Mouse (Mus musculus): ENCODE measurements around the gene Olfr701.

DNA sequence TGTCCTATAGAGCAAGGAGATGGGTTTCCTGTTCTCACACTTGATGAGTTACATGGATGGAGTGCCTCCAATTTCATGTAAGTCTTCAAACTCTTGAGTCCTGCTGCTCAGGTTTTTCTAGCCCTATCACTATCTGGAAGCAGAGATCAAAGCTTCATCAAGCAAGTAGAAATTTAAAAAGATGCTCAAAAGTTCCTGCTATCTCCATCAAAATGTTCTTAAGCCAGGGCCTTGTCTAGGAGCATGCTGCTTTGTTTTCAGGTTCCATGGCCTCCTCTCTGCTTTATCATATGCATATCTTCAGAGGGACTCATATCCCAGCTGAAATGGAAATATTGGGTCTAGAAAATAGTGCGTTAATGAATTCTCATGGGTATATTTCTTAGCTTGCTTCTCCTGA is 5.2 kb upstream of the Olfr701 start, which contains the start of gene Olfr700:
- TF ChIP-seq CEBPB (IDR thresholded peaks at IDR 0.05; ENCODE audit: insufficient read depth, poor library complexity, severe bottlenecking) (no peak), POLR2A (IDR thresholded peaks at IDR 0.05; ENCODE audit: insufficient read length, low read depth) (no peak), POLR2AphosphoS2 (IDR thresholded peaks at IDR 0.05; ENCODE audit: insufficient read length, low read depth) (no peak), TCF12 (IDR thresholded peaks at IDR 0.05; ENCODE audit: insufficient read depth, poor library complexity, severe bottlenecking) (no peak), E2F4 (IDR thresholded peaks at IDR 0.05; ENCODE audit: insufficient read depth) (no peak), SRF (IDR thresholded peaks at IDR 0.05; ENCODE audit: control insufficient read depth, insufficient read length, low read depth) (no peak), MYOG (IDR thresholded peaks at IDR 0.05; ENCODE audit: control insufficient read depth in 1 of 3, insufficient read depth in 1 of 3, insufficient read length in 2 of 3, low read depth in 2 of 3) (no peak), USF1 (IDR thresholded peaks at IDR 0.05; ENCODE audit: low read depth) (no peak)

Data from myocyte (in vitro differentiated cells).